In the genomic region with DNA sequence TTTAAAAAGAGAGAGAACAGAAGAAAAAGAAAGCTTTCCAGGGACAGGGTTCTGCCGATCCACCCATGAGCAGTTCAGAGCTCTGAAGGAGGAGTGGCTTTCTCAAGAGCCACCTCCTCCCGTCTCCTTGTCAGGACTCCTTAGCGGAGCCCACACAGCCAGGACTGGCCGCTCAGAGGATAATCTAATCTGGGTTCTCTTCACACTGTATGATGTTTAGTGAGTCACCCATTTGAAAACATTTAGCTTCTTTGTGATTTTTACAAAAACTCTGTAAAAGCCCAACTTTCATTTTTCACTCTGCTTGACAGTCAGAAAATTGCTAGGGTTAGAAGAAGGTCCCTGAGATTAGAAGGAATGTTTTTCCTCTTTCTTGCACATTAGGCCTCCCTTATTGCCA, we compare ENCODE assay signal across 13 mouse cellular contexts.
DNase-seq lines count a peak whose midpoint lies in the region; ATAC-seq and TF ChIP-seq lines count a peak whose summit lies in the region.
"Had no signal": no experiment of that assay in that cellular context is flagged by ENCODE, and none has a peak within 500 bp of the region (broad histone marks: within the 10 kb centered on the region; RNA-seq: fewer than 3 reads in every experiment).

No protein-coding gene starts in this region.

- no peaks in the 10 kb centered on the region for H3K27me3 ChIP-seq in hindbrain, postnatal 0 days (ENCODE audit: insufficient read depth, low read length)

- intact Hi-C loops in gastrocnemius, adult 2 months (cut with DNase I): no loop called here

- H3K27ac ChIP-seq in gastrocnemius, adult 2 months: 0 out of 2 replicates have a peak overlapping the region, but pooled peaks have one; percentile 5
- peak overlapping the region; percentile 99 for H3K27ac ChIP-seq in layer of hippocampus, adult 2 months
- peak overlapping the region; percentile 98; the same call in 1 of the 2 replicates for H3K27ac ChIP-seq in hindbrain, postnatal 0 days
- H3K27ac ChIP-seq: liver, embryonic 13.5 days had no signal

- no peak for TF ChIP-seq CTCF in gastrocnemius, adult 2 months (IDR thresholded peaks at IDR 0.05)
- no peak for TF ChIP-seq CTCF in layer of hippocampus, adult 2 months (conservative IDR thresholded peaks at IDR 0.05)
- no peak for TF ChIP-seq CTCF in hindbrain, postnatal 0 days (IDR thresholded peaks at IDR 0.05; ENCODE audit: low read depth)

- WGBS in hindbrain, postnatal 0 days: 50% methylated on average over 4 of the region's 4 CpGs

- no peak for ATAC-seq in hindbrain, postnatal 0 days

- no peaks in the 10 kb centered on the region for H3K36me3 ChIP-seq in hindbrain, postnatal 0 days (ENCODE audit: insufficient read depth, low read length)
- H3K36me3 ChIP-seq: G1E; liver, embryonic 13.5 days had no signal

- H3K4me1 ChIP-seq in hindbrain, postnatal 0 days (ENCODE audit: insufficient read depth, low read length): peaks cover 12% of the 10 kb centered on the region

- DNase-seq in gastrocnemius, adult 2 months: no peak
- no peak for DNase-seq in gastrocnemius, postnatal 10 days
- DNase-seq in layer of hippocampus, adult 2 months (ENCODE audit: low spot score in 2 of 2): no peak
- no peak for DNase-seq in layer of hippocampus, postnatal 25 days (ENCODE audit: extremely low spot score in 1 of 2, low spot score in 1 of 2)
- peak; percentile 30 for DNase-seq in MN1 (ENCODE audit: low spot score)
- no peak for DNase-seq in hindbrain, postnatal 0 days (ENCODE audit: low spot score)
- no peak for DNase-seq in cerebellum, adult 18-20 months
- no peak for DNase-seq in layer of hippocampus, adult 9-10 months (ENCODE audit: low spot score)
- DNase-seq: kidney, adult 8-10 months; liver, embryonic 13.5 days; thymus, postnatal 25 days had no signal

- H3K9me3 ChIP-seq in hindbrain, postnatal 0 days (ENCODE audit: low read length): no peaks in the 10 kb centered on the region
- H3K9me3 ChIP-seq: G1E; liver, embryonic 13.5 days; megakaryocyte, embryonic 14.5 days had no signal

- H3K9ac ChIP-seq in hindbrain, postnatal 0 days (replicated peaks; ENCODE audit: low read length): no peak overlapping the region
- H3K9ac ChIP-seq: liver, embryonic 13.5 days had no signal

- H3K4me2 ChIP-seq in hindbrain, postnatal 0 days (ENCODE audit: low read depth, low read length): no peak overlapping the region
- H3K4me2 ChIP-seq: liver, embryonic 13.5 days had no signal

- H3K4me3 ChIP-seq in gastrocnemius, adult 2 months: no peak overlapping the region
- H3K4me3 ChIP-seq in layer of hippocampus, adult 2 months: no peak overlapping the region
- H3K4me3 ChIP-seq in hindbrain, postnatal 0 days (ENCODE audit: low read length): no peak overlapping the region
- H3K4me3 ChIP-seq: liver, embryonic 13.5 days; megakaryocyte, embryonic 14.5 days had no signal

Comparison
In these comparisons a context has a peak if more than half of its experiments do, and no peak if none do; other contexts are left out.
1. H3K27ac ChIP-seq: peak in every context shown above with its lines; median percentile 99 in layer of hippocampus, adult 2 months; 98 in hindbrain, postnatal 0 days; 5 in gastrocnemius, adult 2 months.